Mouse (Mus musculus) embryonic facial prominence, embryonic 12.5 days (tissue): Measurements from ENCODE around the gene Ctss. TPM values are rescaled to one million over a fixed set of nuclear protein-coding genes. Genes with fewer than 3 reads are reported as not detected.
"Not testable (repeated sequence)": the region's sequence is repeated elsewhere in the genome, so short reads cannot be mapped to it uniquely, and the experiment has no call there.

Experiments used
- ATAC-seq: fragments of 200-750 bp; cut with Nextera tagmentation; 2 replicates; pipeline ENCODE4 v1.8.0; 2017; ENCODE audit not compliant: insufficient number of reproducible peaks, insufficient read depth, low FRiP score, low TSS enrichment
- H3K27ac ChIP-seq: fragments of 300-500 bp; sonication (generic); 2 replicates; pipeline ENCODE4 v1.5.1; 2016; ENCODE audit warnings: mild to moderate bottlenecking
- H3K27me3 ChIP-seq: fragments of 300-500 bp; sonication (generic); 2 replicates; pipeline ENCODE4 v1.6.1; 2016; ENCODE audit warnings: mild to moderate bottlenecking, moderate library complexity
- H3K36me3 ChIP-seq: fragments of 300-500 bp; sonication (generic); 2 replicates; pipeline ENCODE4 v1.6.1; 2016; ENCODE audit warnings: mild to moderate bottlenecking
- H3K4me1 ChIP-seq: fragments of 300-500 bp; sonication (generic); 2 replicates; pipeline ENCODE4 v1.6.1; 2016
- H3K4me2 ChIP-seq: fragments of 300-500 bp; sonication (generic); replicated peaks from 2 replicates; pipeline ENCODE4 v1.6.1; 2016; ENCODE audit warnings: mild to moderate bottlenecking, moderate library complexity
- H3K4me3 ChIP-seq: fragments of 300-500 bp; sonication (generic); 2 replicates; pipeline ENCODE4 v1.5.1; 2016; ENCODE audit warnings: mild to moderate bottlenecking
- H3K9ac ChIP-seq: fragments of 300-500 bp; sonication (generic); 2 replicates; pipeline ENCODE4 v1.6.1; 2016; ENCODE audit warnings: mild to moderate bottlenecking, moderate library complexity
- H3K9me3 ChIP-seq: fragments of 300-500 bp; sonication (generic); 2 replicates; pipeline ENCODE4 v1.6.1; 2016; ENCODE audit warnings: mild to moderate bottlenecking, moderate library complexity
- WGBS: fragments of 180-500 bp; shearing (Covaris S2); methylation state at CpG from one replicate; pipeline ENCODE4 v1.1.7; 2016; 5-methylcytosine and 5-hydroxymethylcytosine counted together
- polyA plus RNA-seq: library from polyadenylated mRNA; unstranded; fragments of >200 nt; fragmentation: Nextera tagmentation; extraction: Ambion mirVana; gene quantifications from 2 replicates; pipeline ENCODE4 v1.2.1, GENCODE M21; 2016

The Ctss gene
- polyA plus RNA-seq, 1 experiment from 2014 or later = 9.4 TPM

DNA sequence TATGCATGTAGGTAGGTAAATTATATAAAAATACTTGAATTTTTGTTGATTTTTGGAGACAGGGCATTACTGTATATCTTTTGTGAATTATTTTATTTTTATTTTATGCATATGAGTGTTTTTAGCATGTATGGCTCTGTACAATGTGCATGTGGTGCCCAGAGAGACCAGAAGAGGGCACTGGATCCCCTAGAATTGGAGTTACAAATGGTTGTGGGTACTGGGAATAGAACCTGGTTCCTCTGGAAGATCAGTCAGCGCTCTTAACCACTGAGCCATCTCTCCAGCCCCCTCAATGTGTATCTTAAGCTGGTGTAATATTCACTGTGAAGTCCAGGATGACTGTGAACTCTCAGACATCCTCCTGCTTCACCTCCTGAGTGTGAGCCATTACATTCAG, 8.3 kb downstream of the Ctss start:
- Histone ChIP-seq H3K27ac (no peak overlapping the region), H3K9ac (no peak overlapping the region), H3K4me2 (no peak overlapping the region), H3K4me1 (no peaks in the 10 kb centered on the region), H3K9me3 (no peaks in the 10 kb centered on the region; the same call in 1 of the 2 replicates), H3K4me3 (no peak overlapping the region), H3K36me3 (no peaks in the 10 kb centered on the region), H3K27me3 (no peaks in the 10 kb centered on the region)
- 90% methylated on average over 1 of the region's 1 CpGs for WGBS
- ATAC-seq = no peak

DNA sequence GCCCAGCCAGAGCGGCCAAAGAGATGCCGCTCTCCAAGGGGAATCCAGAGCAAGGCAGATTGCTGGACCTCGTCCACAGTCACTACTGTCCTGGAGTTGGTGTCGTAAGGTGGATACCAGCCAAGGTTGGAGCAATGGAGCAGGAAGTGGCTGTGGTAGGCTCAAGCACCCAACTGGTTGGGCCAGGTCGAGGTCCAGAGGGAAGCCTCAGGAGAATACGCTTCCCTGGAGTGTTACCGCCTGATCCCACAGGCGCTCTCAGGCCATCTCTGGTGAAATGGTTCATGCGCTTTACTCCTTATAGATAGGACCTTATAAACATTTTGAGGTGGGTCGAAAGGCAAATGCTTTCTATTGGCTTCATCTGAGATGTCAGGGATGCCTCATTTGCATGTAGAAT, 12.3 kb downstream of the Ctss start:
- ATAC-seq = no peak
- Histone ChIP-seq H3K4me3 (no peak overlapping the region), H3K4me2 (no peak overlapping the region), H3K4me1 (no peaks in the 10 kb centered on the region), H3K36me3 (no peaks in the 10 kb centered on the region), H3K9ac (no peak overlapping the region), H3K9me3 (no peaks in the 10 kb centered on the region; the same call in 1 of the 2 replicates), H3K27me3 (no peaks in the 10 kb centered on the region), H3K27ac (no peak overlapping the region)
- 89% methylated on average over 10 of the region's 10 CpGs for WGBS

DNA sequence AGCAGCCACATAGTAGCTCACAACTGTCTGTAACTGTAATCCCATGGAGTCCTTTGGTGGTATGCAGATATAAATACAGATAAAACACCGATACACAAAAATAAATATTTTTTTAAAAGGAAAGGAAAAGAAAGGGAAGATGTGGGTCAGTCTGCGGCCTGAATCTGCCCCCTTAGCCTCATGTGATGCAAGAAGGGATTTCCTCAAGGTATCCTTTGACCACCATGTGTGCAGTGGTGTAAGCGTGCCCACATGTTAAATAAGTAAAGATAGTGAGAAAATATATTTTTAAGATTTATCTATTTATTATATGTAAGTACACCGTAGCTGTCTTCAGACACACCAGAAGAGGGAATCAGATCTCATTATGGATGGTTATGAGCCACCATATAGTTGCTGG, 13.3 kb downstream of the Ctss start:
- no peak overlapping the region for H3K27ac ChIP-seq
- H3K4me1 ChIP-seq = no peaks in the 10 kb centered on the region
- H3K9ac ChIP-seq = no peak overlapping the region
- no peak overlapping the region for H3K4me3 ChIP-seq
- ATAC-seq = no peak
- H3K4me2 ChIP-seq = no peak overlapping the region
- H3K27me3 ChIP-seq = no peaks in the 10 kb centered on the region
- no peaks in the 10 kb centered on the region for H3K36me3 ChIP-seq
- no peaks in the 10 kb centered on the region; the same call in 1 of the 2 replicates for H3K9me3 ChIP-seq
- WGBS = 92% methylated on average over 4 of the region's 4 CpGs

DNA sequence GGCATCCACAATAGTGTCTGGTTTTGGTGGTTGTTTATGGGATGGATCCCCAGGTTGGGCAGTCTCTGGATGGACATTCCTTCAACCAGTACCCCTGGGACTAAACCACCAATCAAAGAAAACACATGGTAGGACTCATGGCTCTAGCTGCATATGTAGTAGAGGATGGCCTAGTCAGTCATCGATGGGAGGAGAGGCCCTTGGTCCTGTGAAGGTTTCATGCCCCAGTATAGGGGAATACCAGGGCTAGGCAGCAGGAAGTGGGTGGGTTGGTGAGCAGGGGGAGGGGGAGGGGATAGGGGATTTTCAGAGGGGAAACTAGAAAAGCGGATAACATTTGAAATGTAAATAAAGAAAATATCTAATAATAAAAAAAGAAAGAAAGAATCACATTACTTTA, 14.6 kb downstream of the Ctss start:
- not testable (repeated sequence) for H3K9me3 ChIP-seq, H3K27me3 ChIP-seq, H3K4me3 ChIP-seq, H3K4me2 ChIP-seq, H3K27ac ChIP-seq, H3K9ac ChIP-seq, ATAC-seq, H3K36me3 ChIP-seq, H3K4me1 ChIP-seq
- WGBS = 74% methylated on average over 2 of the region's 2 CpGs

DNA sequence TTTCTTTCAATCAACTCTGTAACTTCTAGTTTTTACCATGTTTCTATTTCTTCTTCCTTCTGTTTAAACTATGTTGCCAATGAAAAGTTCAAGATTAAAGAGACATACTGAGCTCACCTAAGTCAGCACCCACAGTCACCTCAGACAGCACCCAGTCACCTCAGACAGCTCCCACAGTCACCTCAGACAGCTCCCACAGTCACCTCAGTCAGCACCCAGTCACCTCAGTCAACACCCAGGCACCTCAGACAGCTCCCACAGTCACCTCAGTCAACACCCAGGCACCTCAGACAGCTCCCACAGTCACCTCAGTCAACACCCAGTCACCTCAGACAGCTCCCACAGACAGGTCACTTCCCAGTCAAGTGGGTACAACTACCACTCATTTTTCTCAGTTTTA, 15.6 kb downstream of the Ctss start:
- no peak overlapping the region for H3K4me3 ChIP-seq
- no peak overlapping the region for H3K4me2 ChIP-seq
- H3K9me3 ChIP-seq = no peaks in the 10 kb centered on the region
- no peak overlapping the region for H3K27ac ChIP-seq
- H3K36me3 ChIP-seq = no peaks in the 10 kb centered on the region
- no peaks in the 10 kb centered on the region for H3K27me3 ChIP-seq
- ATAC-seq = no peak
- no peaks in the 10 kb centered on the region for H3K4me1 ChIP-seq
- no peak overlapping the region for H3K9ac ChIP-seq

DNA sequence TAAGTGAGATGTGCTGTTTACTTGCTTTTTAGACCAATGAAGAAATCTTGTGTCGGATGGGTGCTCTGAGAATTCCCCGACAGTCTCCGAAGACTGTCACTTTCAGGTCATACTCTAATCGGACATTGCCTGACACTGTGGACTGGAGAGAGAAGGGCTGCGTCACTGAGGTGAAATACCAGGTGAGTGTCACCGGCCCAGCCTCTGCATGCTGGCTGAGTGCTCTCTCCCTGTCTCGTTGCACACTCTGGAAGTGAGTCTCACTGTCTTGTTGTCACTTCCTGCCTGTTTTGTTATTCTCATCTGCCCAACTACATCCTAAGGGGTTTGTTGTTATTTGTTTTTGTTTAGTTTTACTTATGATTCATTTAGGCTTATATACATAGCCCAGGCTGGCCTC, 16.4 kb downstream of the Ctss start:
- ATAC-seq = no peak
- H3K27ac ChIP-seq = no peak overlapping the region
- H3K4me1 ChIP-seq = no peaks in the 10 kb centered on the region
- no peak overlapping the region for H3K4me3 ChIP-seq
- H3K9ac ChIP-seq = no peak overlapping the region
- H3K36me3 ChIP-seq = no peaks in the 10 kb centered on the region
- H3K4me2 ChIP-seq = no peak overlapping the region
- no peaks in the 10 kb centered on the region for H3K9me3 ChIP-seq
- WGBS = 67% methylated on average over 7 of the region's 7 CpGs
- no peaks in the 10 kb centered on the region for H3K27me3 ChIP-seq

DNA sequence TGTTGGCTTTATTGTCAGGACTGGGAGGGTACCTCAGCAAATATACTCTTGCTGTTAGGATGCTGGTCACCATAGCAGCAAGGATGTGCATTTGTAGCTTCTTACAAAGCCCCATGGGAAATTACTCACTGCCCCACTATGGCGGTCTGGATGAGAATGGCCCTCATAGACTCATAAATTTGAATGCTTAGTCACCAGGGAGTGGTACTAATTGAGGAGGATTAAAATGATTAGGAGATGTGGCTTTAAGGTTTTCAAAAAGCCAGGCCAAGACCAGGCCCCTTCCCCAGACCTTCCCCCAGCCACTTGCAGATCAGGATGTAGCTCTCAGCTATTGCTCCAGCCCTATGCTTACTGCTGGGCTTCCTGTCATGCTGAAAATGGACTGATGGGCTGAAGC, 23.6 kb downstream of the Ctss start:
- WGBS = 70% methylated on average over 1 of the region's 1 CpGs
- Histone ChIP-seq H3K9me3 (no peaks in the 10 kb centered on the region), H3K4me3 (no peak overlapping the region), H3K27me3 (no peaks in the 10 kb centered on the region), H3K9ac (no peak overlapping the region), H3K36me3 (no peaks in the 10 kb centered on the region), H3K4me2 (no peak overlapping the region), H3K27ac (no peak overlapping the region), H3K4me1 (no peaks in the 10 kb centered on the region)
- no peak for ATAC-seq

DNA sequence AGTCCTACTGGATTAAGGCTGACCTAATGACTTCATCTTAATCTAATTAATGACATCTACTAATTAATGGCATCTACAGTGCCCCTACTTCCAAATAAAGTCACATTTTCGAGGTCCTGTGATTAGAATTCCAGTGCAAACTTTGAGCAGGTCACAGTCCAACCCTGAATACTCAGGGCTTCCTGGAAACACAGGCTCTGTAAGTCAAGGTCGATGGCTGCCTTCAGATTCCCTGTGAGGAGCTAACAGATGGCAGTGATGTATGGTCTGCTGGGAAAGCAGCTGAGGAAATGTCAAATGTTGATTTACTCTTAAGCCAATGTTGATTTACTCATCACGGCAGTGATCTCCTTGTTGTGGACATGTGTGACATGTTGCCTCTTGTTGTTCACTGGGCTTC, 27.4 kb downstream of the Ctss start:
- WGBS = 66% methylated on average over 3 of the region's 3 CpGs
- Histone ChIP-seq H3K9ac (no peak overlapping the region), H3K27ac (no peak overlapping the region), H3K9me3 (no peaks in the 10 kb centered on the region), H3K27me3 (no peaks in the 10 kb centered on the region), H3K4me1 (no peaks in the 10 kb centered on the region), H3K4me3 (no peak overlapping the region), H3K36me3 (no peaks in the 10 kb centered on the region), H3K4me2 (no peak overlapping the region)
- no peak for ATAC-seq

DNA sequence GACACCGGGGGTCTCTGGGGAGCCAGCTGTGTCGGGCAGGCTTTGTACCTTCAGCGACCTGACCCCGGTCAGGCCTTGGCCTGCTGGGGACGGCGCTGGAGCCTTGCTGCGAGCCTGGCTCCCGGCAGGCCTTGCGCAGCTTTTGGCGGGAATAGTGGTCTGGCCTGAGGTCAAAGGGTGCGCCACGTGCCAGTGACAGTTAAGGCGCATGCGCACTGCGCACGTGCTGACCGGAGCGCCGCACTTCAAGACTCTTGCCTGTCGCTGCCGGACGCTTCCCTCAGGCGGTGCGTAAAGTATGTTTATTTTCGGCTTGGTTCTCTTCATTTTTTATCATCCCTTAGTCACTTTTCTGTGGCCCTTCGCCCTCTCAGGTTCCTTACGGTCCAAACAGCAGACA, 32.9 kb downstream of the Ctss start, which contains the start of gene Hormad1:
Gene Hormad1, plus strand, starts transcription at position 241 of the 400 bp plus-strand sequence.
- Histone ChIP-seq H3K4me3 (no peak within 1 kb of the TSS), H3K9me3 (no peaks in the 10 kb centered on the region), H3K27ac (no peak within 1 kb of the TSS), H3K4me1 (no peaks in the 10 kb centered on the region), H3K27me3 (no peaks in the 10 kb centered on the region), H3K4me2 (no peak within 1 kb of the TSS), H3K9ac (no peak within 1 kb of the TSS), H3K36me3 (no peaks in the 10 kb centered on the region)
- WGBS = 89% methylated on average over 27 of the region's 27 CpGs
- ATAC-seq = no peak

DNA sequence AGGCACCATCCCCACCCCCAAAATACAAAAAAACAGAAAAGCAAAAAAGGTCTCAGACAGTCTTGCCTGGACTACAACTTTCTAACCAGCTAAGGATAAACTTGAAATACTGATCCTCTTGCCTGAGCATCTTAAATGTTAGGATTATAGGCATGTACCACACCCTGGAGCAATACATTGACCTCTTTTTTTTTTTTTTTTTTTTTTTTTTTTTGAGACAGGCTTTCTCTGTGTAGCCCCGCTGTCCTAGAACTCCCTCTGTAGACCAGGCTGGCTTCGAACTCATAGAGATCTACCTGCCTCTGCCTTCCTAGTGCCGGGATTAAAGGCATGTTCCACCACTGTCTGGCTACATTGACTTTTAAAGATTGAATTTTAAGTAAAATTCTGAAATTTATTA, 34.2 kb downstream of the Ctss start:
- 83% methylated on average over 3 of the region's 3 CpGs for WGBS
- ATAC-seq = no peak

DNA sequence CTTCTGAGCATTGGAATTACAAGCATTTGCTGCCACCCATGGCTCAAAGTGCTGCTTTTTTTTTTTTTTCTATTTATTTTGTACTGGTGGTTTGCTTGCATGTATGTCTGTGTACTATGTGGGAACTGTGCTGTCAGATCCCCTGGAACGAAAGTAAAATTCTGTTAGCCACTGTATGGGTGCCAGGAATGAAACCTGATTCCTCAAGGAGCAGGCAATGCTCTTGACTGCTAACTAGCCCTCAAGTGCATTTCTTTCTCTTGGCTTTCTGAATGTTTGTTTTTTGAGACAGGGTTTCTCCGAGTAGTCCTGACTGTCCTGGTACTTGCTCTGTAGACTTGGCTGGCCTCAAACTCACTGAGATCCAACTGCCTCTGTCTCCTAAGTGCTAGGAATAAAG, 35.2 kb downstream of the Ctss start:
- Histone ChIP-seq H3K27ac (no peak overlapping the region), H3K4me2 (no peak overlapping the region), H3K9me3 (no peaks in the 10 kb centered on the region), H3K27me3 (no peaks in the 10 kb centered on the region), H3K4me1 (no peaks in the 10 kb centered on the region), H3K4me3 (no peak overlapping the region), H3K36me3 (no peaks in the 10 kb centered on the region), H3K9ac (no peak overlapping the region)
- ATAC-seq = no peak
- WGBS = 53% methylated on average over 2 of the region's 2 CpGs

More for the DNA sequence above, 34.2 kb downstream of the Ctss start:
- Histone ChIP-seq H3K36me3 (no peaks in the 10 kb centered on the region), H3K27ac (no peak overlapping the region), H3K4me3 (no peak overlapping the region), H3K9me3 (no peaks in the 10 kb centered on the region), H3K4me1 (no peaks in the 10 kb centered on the region), H3K9ac (no peak overlapping the region), H3K27me3 (no peaks in the 10 kb centered on the region), H3K4me2 (no peak overlapping the region)

DNA sequence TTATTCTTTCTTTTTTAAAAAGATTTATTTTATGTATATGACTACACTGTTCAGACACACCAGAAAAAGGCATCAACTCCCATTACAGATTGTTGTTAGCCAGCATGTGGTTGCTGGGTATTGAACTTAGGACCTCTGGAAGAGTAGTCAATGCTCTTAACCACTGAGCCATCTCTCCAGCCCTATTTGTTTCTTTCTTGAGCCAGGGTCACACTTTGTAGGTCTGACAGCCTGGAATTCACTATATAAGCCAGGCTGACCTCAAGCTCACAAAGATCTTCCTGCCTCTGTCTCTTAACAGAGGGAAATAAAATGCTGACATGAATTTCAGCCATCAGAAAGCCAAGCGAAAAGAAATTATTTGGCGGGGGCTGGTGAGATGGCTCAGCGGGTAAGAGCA, 43.0 kb downstream of the Ctss start:
- no peak overlapping the region for H3K4me3 ChIP-seq
- H3K27ac ChIP-seq = no peak overlapping the region
- 89% methylated on average over 3 of the region's 3 CpGs for WGBS
- H3K9me3 ChIP-seq = no peaks in the 10 kb centered on the region
- no peaks in the 10 kb centered on the region for H3K27me3 ChIP-seq
- H3K9ac ChIP-seq = no peak overlapping the region
- H3K36me3 ChIP-seq = no peaks in the 10 kb centered on the region
- no peak for ATAC-seq
- H3K4me1 ChIP-seq = no peaks in the 10 kb centered on the region
- no peak overlapping the region for H3K4me2 ChIP-seq
